Comparison of ENCODE assay signal across 8 mouse cellular contexts in genomic region chr8:119426069-119426735, GRCm38 (mm10). TPM values are rescaled to one million over a fixed set of nuclear protein-coding genes. Genes with fewer than 3 reads are reported as not detected.
DNase-seq lines count a peak whose midpoint lies in the region; ATAC-seq and TF ChIP-seq lines count a peak whose summit lies in the region.

No protein-coding gene starts in this region.

- intact Hi-C loops in left cerebral cortex, postnatal 25 days (cut with DNase I), result no loop called here

- H3K4me1 ChIP-seq in midbrain, embryonic 14.5 days (ENCODE audit: control insufficient read depth, insufficient read depth, low read length), result no peaks in the 10 kb centered on the region
- peaks cover 12% of the 10 kb centered on the region for H3K4me1 ChIP-seq in midbrain, embryonic 10.5 days
- peaks cover 51% of the 10 kb centered on the region for H3K4me1 ChIP-seq in small intestine, adult 2 months (ENCODE audit: control insufficient read depth, insufficient read depth, insufficient read length, low read length)
- H3K4me1 ChIP-seq in forebrain, embryonic 16.5 days (replicated peaks; ENCODE audit: control insufficient read depth, insufficient read depth, low read length), result peaks cover 8% of the 10 kb centered on the region

- H3K27ac ChIP-seq in midbrain, embryonic 14.5 days (replicated peaks; ENCODE audit: low read depth, low read length), result peak overlapping the region; percentile 1; the same call in 1 of the 2 replicates
- H3K27ac ChIP-seq in midbrain, embryonic 10.5 days (replicated peaks), result no peak overlapping the region
- peak overlapping the region; percentile 92 for H3K27ac ChIP-seq in small intestine, adult 2 months (ENCODE audit: insufficient read depth, low read depth, low read length)
- no peak overlapping the region for H3K27ac ChIP-seq in forebrain, embryonic 16.5 days (ENCODE audit: low read length)

- peak; percentile 62 for DNase-seq in adrenal gland, postnatal 14 days
- no peak for DNase-seq in adrenal gland, adult 18-20 months (ENCODE audit: low spot score in 2 of 2)
- DNase-seq in midbrain, embryonic 14.5 days, result no peak
- DNase-seq in midbrain, embryonic 10.5 days (ENCODE audit: low spot score), result no peak
- peak; percentile 54 for DNase-seq in kidney, postnatal 14 days
- DNase-seq in left cerebral cortex, postnatal 25 days (ENCODE audit: low spot score in 2 of 2), result no peak

- H3K27me3 ChIP-seq in midbrain, embryonic 14.5 days (ENCODE audit: control insufficient read depth, insufficient read depth, low read length), result no peaks in the 10 kb centered on the region
- no peaks in the 10 kb centered on the region for H3K27me3 ChIP-seq in midbrain, embryonic 10.5 days (ENCODE audit: low read depth, poor library complexity, severe bottlenecking)
- no peaks in the 10 kb centered on the region for H3K27me3 ChIP-seq in small intestine, adult 2 months (ENCODE audit: control insufficient read depth, insufficient read depth, low read length)
- no peaks in the 10 kb centered on the region for H3K27me3 ChIP-seq in forebrain, embryonic 16.5 days (replicated peaks; ENCODE audit: control insufficient read depth, insufficient read depth, low read length)

- H3K36me3 ChIP-seq in midbrain, embryonic 14.5 days (ENCODE audit: control insufficient read depth, insufficient read depth, low read length), result no peaks in the 10 kb centered on the region
- no peaks in the 10 kb centered on the region for H3K36me3 ChIP-seq in midbrain, embryonic 10.5 days
- no peaks in the 10 kb centered on the region for H3K36me3 ChIP-seq in small intestine, adult 2 months (ENCODE audit: control insufficient read depth, insufficient read depth, low read length)
- no peaks in the 10 kb centered on the region for H3K36me3 ChIP-seq in forebrain, embryonic 16.5 days (ENCODE audit: control insufficient read depth, insufficient read depth)

- 85% methylated on average over 6 of the region's 6 CpGs for WGBS in midbrain, embryonic 14.5 days
- 88% methylated on average over 6 of the region's 6 CpGs for WGBS in midbrain, embryonic 10.5 days
- 76% methylated on average over 6 of the region's 6 CpGs for WGBS in small intestine, adult 2 months
- WGBS in forebrain, embryonic 16.5 days, result 80% methylated on average over 6 of the region's 6 CpGs

- ATAC-seq in midbrain, embryonic 14.5 days (ENCODE audit: low FRiP score, low TSS enrichment), result no peak
- no peak for ATAC-seq in forebrain, embryonic 16.5 days

- H3K9ac ChIP-seq in midbrain, embryonic 14.5 days (replicated peaks; ENCODE audit: low read length), result no peak overlapping the region
- H3K9ac ChIP-seq in forebrain, embryonic 16.5 days (replicated peaks; ENCODE audit: low read depth, low read length), result no peak overlapping the region

- TF ChIP-seq CTCF in small intestine, adult 2 months (IDR thresholded peaks at IDR 0.05; ENCODE audit: extremely low read depth, insufficient read length, insufficient replicate concordance, low read depth, low read length), result no peak

- no peak for TF ChIP-seq POLR2A in small intestine, adult 2 months (IDR thresholded peaks at IDR 0.05; ENCODE audit: low read depth, low read length)

- H3K9me3 ChIP-seq in midbrain, embryonic 14.5 days (ENCODE audit: control insufficient read depth, low read length), result no peaks in the 10 kb centered on the region
- H3K9me3 ChIP-seq in midbrain, embryonic 10.5 days (replicated peaks), result no peaks in the 10 kb centered on the region
- no peaks in the 10 kb centered on the region for H3K9me3 ChIP-seq in forebrain, embryonic 16.5 days (ENCODE audit: control insufficient read depth, low read length)

- no peak overlapping the region for H3K4me2 ChIP-seq in midbrain, embryonic 14.5 days (ENCODE audit: low read length)
- H3K4me2 ChIP-seq in forebrain, embryonic 16.5 days (ENCODE audit: low read length), result no peak overlapping the region

- H3K4me3 ChIP-seq in midbrain, embryonic 14.5 days (replicated peaks; ENCODE audit: low read depth, low read length), result no peak overlapping the region
- H3K4me3 ChIP-seq in midbrain, embryonic 10.5 days, result no peak overlapping the region
- H3K4me3 ChIP-seq in small intestine, adult 2 months (ENCODE audit: low read depth, low read length), result peak overlapping the region; percentile 29
- no peak overlapping the region for H3K4me3 ChIP-seq in forebrain, embryonic 16.5 days (replicated peaks; ENCODE audit: low read length)

RNA-seq across cellular contexts. Expression of gene Osgin1, which starts 7.7 kb away (rescaled TPM):
- total RNA-seq in adrenal gland, postnatal 14 days (2021), result 52.9 and 69.1 TPM in 2 replicates
- total RNA-seq in adrenal gland, adult 18-20 months (2021), result 100 to 1,000 TPM; 161 to 218 TPM
- 0.26 TPM in 1 of 2 replicates, not detected in the other for polyA plus RNA-seq in midbrain, embryonic 14.5 days (2014; fragmentation: Nextera tagmentation; extraction: Ambion mirVana)
- polyA plus RNA-seq in midbrain, embryonic 10.5 days (2016; fragmentation: Nextera tagmentation; extraction: Ambion mirVana), result 0.21 and 0.23 TPM in 2 replicates
- polyA plus RNA-seq in small intestine, adult 2 months (2012; rRNA removed), result 78.7 and 306 TPM in 2 replicates
- total RNA-seq in left cerebral cortex, postnatal 25 days (2021), result 1 to 10 TPM in 1 of 2 experiments, under 1 TPM in 1; 0.55 to 1.0 TPM
- 0.20 TPM in 2 replicates for polyA plus RNA-seq in forebrain, embryonic 16.5 days (2015; fragmentation: Nextera tagmentation; extraction: Ambion mirVana)

RNA-seq across cellular contexts. Expression of gene Necab2, which starts 20.3 kb away (rescaled TPM):
- total RNA-seq in adrenal gland, postnatal 14 days (2021), result 10.4 and 10.6 TPM in 2 replicates
- total RNA-seq in adrenal gland, adult 18-20 months (2021), result 1 to 10 TPM; 6.2 to 8.6 TPM
- polyA plus RNA-seq in midbrain, embryonic 14.5 days (2014; fragmentation: Nextera tagmentation; extraction: Ambion mirVana), result 45.7 and 56.4 TPM in 2 replicates
- 16.3 and 17.0 TPM in 2 replicates for polyA plus RNA-seq in midbrain, embryonic 10.5 days (2016; fragmentation: Nextera tagmentation; extraction: Ambion mirVana)
- 0.44 and 0.72 TPM in 2 replicates for polyA plus RNA-seq in small intestine, adult 2 months (2012; rRNA removed)
- total RNA-seq in left cerebral cortex, postnatal 25 days (2021), result 10 to 100 TPM; 59.0 to 73.8 TPM
- polyA plus RNA-seq in forebrain, embryonic 16.5 days (2015; fragmentation: Nextera tagmentation; extraction: Ambion mirVana), result 11.9 and 28.9 TPM in 2 replicates

RNA-seq across cellular contexts. Expression of gene Mlycd, which starts 31.5 kb away (rescaled TPM):
- total RNA-seq in adrenal gland, postnatal 14 days (2021), result 58.0 and 66.5 TPM in 2 replicates
- total RNA-seq in adrenal gland, adult 18-20 months (2021), result 10 to 100 TPM; 51.7 to 57.8 TPM
- polyA plus RNA-seq in midbrain, embryonic 14.5 days (2014; fragmentation: Nextera tagmentation; extraction: Ambion mirVana), result 17.6 and 19.4 TPM in 2 replicates
- 10.9 and 11.4 TPM in 2 replicates for polyA plus RNA-seq in midbrain, embryonic 10.5 days (2016; fragmentation: Nextera tagmentation; extraction: Ambion mirVana)
- polyA plus RNA-seq in small intestine, adult 2 months (2012; rRNA removed), result 29.0 and 49.6 TPM in 2 replicates
- 10 to 100 TPM; 28.6 to 30.3 TPM for total RNA-seq in left cerebral cortex, postnatal 25 days (2021)
- 13.0 and 13.9 TPM in 2 replicates for polyA plus RNA-seq in forebrain, embryonic 16.5 days (2015; fragmentation: Nextera tagmentation; extraction: Ambion mirVana)

Comparison
In these comparisons a context has a peak if more than half of its experiments do, and no peak if none do; other contexts are left out.
1. DNase-seq: peak in adrenal gland, postnatal 14 days (single experiment) and kidney, postnatal 14 days (single experiment); none in adrenal gland, adult 18-20 months (0 of 2), midbrain, embryonic 14.5 days (single experiment), midbrain, embryonic 10.5 days (single experiment) and left cerebral cortex, postnatal 25 days (0 of 2).
2. H3K27ac ChIP-seq: peak in midbrain, embryonic 14.5 days (single experiment) and small intestine, adult 2 months (single experiment); none in midbrain, embryonic 10.5 days (single experiment) and forebrain, embryonic 16.5 days (single experiment).
3. RNA of gene Osgin1, which starts 7.7 kb away (polyA plus RNA-seq): 78.7 to 306 TPM in small intestine, adult 2 months; 0.21 to 0.23 TPM in midbrain, embryonic 10.5 days, 0.20 TPM in forebrain, embryonic 16.5 days and 0.26 TPM in midbrain, embryonic 14.5 days; every median in the first group is over 10 times any median in the second.